32 mouse cellular contexts compared by ENCODE assay signal in genomic region chr8:85959880-85960279, GRCm38 (mm10).
"Had no signal": no experiment of that assay in that cellular context is flagged by ENCODE, and none has a peak within 500 bp of the region (broad histone marks: within the 10 kb centered on the region; RNA-seq: fewer than 3 reads in every experiment).

No protein-coding gene starts in this region.

- H3K4me3 ChIP-seq: heart, adult 2 months; heart, embryonic 10.5 days; heart, embryonic 12.5 days; heart, embryonic 13.5 days; heart, embryonic 15.5 days; hindbrain, embryonic 10.5 days; hindbrain, embryonic 12.5 days; hindbrain, embryonic 13.5 days; hindbrain, embryonic 15.5 days; intestine, embryonic 15.5 days; layer of hippocampus, adult 2 months; left cerebral cortex, adult 2 months had no signal

- ATAC-seq: hindbrain, embryonic 16.5 days; hindbrain, postnatal 0 days; inflammation-experienced regulatory T-cells, adult 6 months; intestine, embryonic 15.5 days; intestine, embryonic 16.5 days; intestine, postnatal 0 days had no signal

- H3K9me3 ChIP-seq: heart, embryonic 10.5 days; heart, embryonic 12.5 days; heart, embryonic 13.5 days; heart, embryonic 15.5 days; hindbrain, embryonic 10.5 days; hindbrain, embryonic 12.5 days; hindbrain, embryonic 13.5 days; hindbrain, embryonic 15.5 days; intestine, embryonic 15.5 days had no signal

- H3K9ac ChIP-seq: heart, embryonic 12.5 days; heart, embryonic 13.5 days; heart, embryonic 15.5 days; hindbrain, embryonic 12.5 days; hindbrain, embryonic 13.5 days; hindbrain, embryonic 14.5 days; hindbrain, embryonic 15.5 days; intestine, embryonic 15.5 days had no signal

- H3K27ac ChIP-seq: heart, adult 2 months; heart, embryonic 10.5 days; heart, embryonic 13.5 days; heart, embryonic 15.5 days; hindbrain, embryonic 10.5 days; hindbrain, embryonic 12.5 days; hindbrain, embryonic 13.5 days; hindbrain, embryonic 14.5 days; hindbrain, embryonic 15.5 days; hindbrain, postnatal 0 days; intestine, embryonic 15.5 days; layer of hippocampus, adult 2 months; left cerebral cortex, adult 2 months had no signal

- H3K36me3 ChIP-seq: hindbrain, embryonic 13.5 days; hindbrain, embryonic 15.5 days; intestine, embryonic 15.5 days had no signal

- DNase-seq: heart, adult 18-20 months; heart, adult 2 months; heart, postnatal 10 days; heart, postnatal 14 days; heart, postnatal 36 days; heart, postnatal 4 days; kidney, adult 11 months; kidney, adult 18-20 months; kidney, adult 8-10 months; kidney, postnatal 10 days; kidney, postnatal 25 days; kidney, postnatal 36 days; layer of hippocampus, adult 9-11 months; layer of hippocampus, postnatal 36 days had no signal

- H3K4me2 ChIP-seq: heart, embryonic 11.5 days; heart, embryonic 12.5 days; heart, embryonic 13.5 days; heart, embryonic 15.5 days; hindbrain, embryonic 12.5 days; hindbrain, embryonic 13.5 days; hindbrain, embryonic 14.5 days; hindbrain, embryonic 15.5 days; intestine, embryonic 15.5 days had no signal

- H3K4me1 ChIP-seq: heart, embryonic 10.5 days; heart, embryonic 12.5 days; heart, embryonic 13.5 days; heart, embryonic 15.5 days; hindbrain, embryonic 10.5 days; hindbrain, embryonic 12.5 days; hindbrain, embryonic 13.5 days; hindbrain, embryonic 15.5 days; intestine, embryonic 15.5 days had no signal

- H3K27me3 ChIP-seq: heart, embryonic 12.5 days; heart, embryonic 13.5 days; heart, embryonic 15.5 days; hindbrain, embryonic 12.5 days; hindbrain, embryonic 13.5 days; hindbrain, embryonic 15.5 days; intestine, embryonic 15.5 days had no signal
